Mouse (Mus musculus): ENCODE data around the gene Kcnk4.

DNA sequence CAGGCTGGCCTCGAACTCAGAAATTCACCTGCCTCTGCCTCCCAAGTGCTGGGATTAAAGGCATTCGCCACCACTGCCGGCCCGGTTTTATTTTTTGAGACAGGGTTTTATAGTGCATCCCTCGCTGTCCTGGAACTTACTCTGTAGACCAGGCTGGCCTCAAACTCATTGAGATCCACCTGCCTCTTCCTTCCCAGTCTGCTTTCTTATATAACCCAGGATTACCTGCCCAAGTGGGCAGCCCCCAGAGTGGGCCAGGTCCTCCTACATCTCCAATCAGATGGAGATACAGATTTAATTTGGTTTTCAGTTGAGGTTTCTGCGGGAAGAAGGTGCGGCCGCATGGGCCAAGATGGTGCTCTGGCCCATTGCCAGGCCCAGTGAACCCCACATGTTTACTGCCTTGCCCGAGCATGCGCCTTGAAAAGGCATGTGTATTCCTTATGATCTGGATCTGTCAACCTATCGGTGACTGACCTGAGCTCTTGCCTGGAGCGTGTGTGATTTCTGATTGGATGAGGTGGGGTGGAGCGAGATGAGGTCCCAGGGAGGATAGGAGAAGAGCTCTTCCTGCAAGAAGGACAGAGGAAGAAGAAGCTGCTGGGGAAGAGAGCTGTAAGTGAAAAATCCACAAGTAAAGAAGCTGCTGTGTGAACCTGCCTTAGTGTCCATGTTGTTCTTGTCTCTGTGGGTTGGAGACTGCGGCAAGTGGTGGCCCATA is 40.4 kb downstream of the Kcnk4 start:
- TF ChIP-seq CTCF (conservative IDR thresholded peaks at IDR 0.05 in 1 of 2, IDR thresholded peaks at IDR 0.05 in 1 of 2; ENCODE audit: low read depth in 2 of 2, low read length in 2 of 2) (no peak), POLR2A (IDR thresholded peaks at IDR 0.05; ENCODE audit: low read depth, low read length) (peak; percentile 87), MAX (IDR thresholded peaks at IDR 0.05; ENCODE audit: low read length) (peak; percentile 89)

Measured in CH12.LX (cell line).